Mouse (Mus musculus): Measurements from ENCODE around the gene Stxbp2. TPM values are rescaled to one million over a fixed set of nuclear protein-coding genes. Genes with fewer than 3 reads are reported as not detected.

The Stxbp2 gene
- polyA plus RNA-seq, 1 experiment from 2014 or later, result 46.9 TPM

DNA sequence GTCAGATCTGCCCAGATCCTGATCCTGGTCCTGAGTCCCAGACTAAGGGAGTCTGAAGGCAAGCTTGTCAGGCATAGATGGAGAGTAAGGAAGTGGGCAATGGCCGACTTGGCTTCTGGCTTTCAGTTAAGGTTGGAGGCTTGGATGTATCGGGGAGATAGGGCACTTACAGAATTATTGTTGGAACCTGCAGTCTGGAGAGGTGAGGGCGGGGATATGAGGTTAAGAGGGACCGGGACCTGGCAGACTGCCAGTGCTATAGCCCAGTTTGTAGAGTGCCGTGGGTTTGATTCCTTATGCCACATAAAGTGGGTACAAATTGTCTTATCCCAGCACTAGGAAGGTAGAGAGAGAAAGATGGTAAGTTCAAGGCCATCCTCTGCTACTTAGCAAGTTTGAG lies 48.9 kb downstream of the Stxbp2 start:
- Histone ChIP-seq H3K9ac (replicated peaks) (no peak overlapping the region), H3K4me2 (ENCODE audit: low read depth, low read length) (no peak overlapping the region), H3K27me3 (ENCODE audit: insufficient read depth, low read length) (no peaks in the 10 kb centered on the region), H3K36me3 (replicated peaks; ENCODE audit: insufficient read depth, low read length) (peaks cover 22% of the 10 kb centered on the region), H3K9me3 (ENCODE audit: low read length) (no peaks in the 10 kb centered on the region), H3K4me1 (ENCODE audit: insufficient read depth) (peaks cover 16% of the 10 kb centered on the region), H3K27ac (ENCODE audit: low read depth) (no peak overlapping the region), H3K4me3 (ENCODE audit: low read depth, low read length) (no peak overlapping the region)
- TF ChIP-seq EP300 (IDR thresholded peaks at IDR 0.05; ENCODE audit: low read depth), result no peak
- TF ChIP-seq CTCF (IDR thresholded peaks at IDR 0.05; ENCODE audit: low read depth), result no peak
- no peak for ATAC-seq
- WGBS (ENCODE audit: insufficient replicate concordance), result 76% methylated on average over 5 of the region's 5 CpGs
- no peak for DNase-seq

DNA sequence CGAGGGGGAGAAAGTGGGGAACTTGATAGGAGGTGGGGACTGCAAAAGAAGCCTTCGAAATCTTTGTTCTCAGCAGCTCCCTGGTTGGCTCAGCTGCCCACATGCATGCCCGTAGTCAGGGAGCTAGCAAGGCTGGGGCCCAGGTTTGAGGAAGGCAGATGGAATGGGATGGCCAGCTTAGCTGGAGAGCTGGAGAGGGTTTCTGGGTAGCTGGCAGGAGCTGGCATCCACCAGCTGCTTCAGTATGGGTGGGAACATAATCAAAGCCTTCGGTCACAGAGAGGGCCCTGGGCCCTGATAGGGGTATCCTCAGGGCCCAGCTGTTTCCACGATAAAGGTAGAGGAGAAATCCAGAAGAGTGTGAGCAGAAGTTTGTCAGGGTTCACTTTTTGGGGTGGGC lies 51.7 kb downstream of the Stxbp2 start:
- Histone ChIP-seq H3K27me3 (ENCODE audit: insufficient read depth, low read length) (no peaks in the 10 kb centered on the region), H3K4me3 (ENCODE audit: low read depth, low read length) (no peak overlapping the region), H3K9ac (replicated peaks) (no peak overlapping the region), H3K4me2 (ENCODE audit: low read depth, low read length) (no peak overlapping the region), H3K9me3 (ENCODE audit: low read length) (no peaks in the 10 kb centered on the region), H3K4me1 (ENCODE audit: insufficient read depth) (peaks cover 7% of the 10 kb centered on the region), H3K27ac (ENCODE audit: low read depth) (no peak overlapping the region), H3K36me3 (replicated peaks; ENCODE audit: insufficient read depth, low read length) (peaks cover 22% of the 10 kb centered on the region)
- 71% methylated on average over 5 of the region's 5 CpGs for WGBS (ENCODE audit: insufficient replicate concordance)
- DNase-seq (no peak), ATAC-seq (no peak)
- TF ChIP-seq CTCF (IDR thresholded peaks at IDR 0.05; ENCODE audit: low read depth) (no peak), EP300 (IDR thresholded peaks at IDR 0.05; ENCODE audit: low read depth) (no peak)

DNA sequence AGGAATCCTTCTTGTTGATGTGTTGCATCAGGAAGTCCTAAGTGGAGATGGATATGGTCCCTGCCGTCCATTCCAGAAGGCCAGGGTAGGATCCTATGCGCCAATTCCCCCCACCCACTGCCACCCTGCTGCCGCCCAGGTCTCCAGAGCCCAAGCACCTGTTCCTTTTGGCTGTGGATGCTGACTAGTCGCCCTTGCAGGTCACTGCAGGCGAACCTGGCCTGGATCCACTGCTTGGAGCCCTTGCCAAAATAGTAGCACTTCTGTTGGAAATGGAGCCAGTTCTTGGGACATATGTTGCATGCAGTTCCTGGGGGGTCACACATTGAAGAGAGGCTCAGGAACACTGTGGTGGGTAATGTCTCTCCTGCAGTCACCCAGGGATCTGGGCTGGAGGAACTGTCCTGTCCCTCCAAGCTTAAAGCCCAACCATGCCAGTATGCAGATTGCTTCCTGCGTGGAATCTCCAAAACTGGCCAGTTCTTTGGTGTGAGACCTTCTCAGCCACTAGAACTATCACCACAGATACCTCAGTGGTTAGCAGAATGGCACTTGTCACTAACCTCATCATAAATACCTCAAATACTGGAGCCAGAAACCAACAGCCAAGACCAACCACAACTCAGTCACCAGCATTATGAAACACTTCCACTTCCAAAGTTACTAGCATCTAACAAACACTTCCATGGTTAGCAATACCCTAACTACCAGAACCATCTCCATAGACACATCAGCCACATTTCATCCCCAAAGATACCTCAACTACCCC lies 52.8 kb downstream of the Stxbp2 start:
- Histone ChIP-seq H3K9me3 (ENCODE audit: low read length) (no peaks in the 10 kb centered on the region), H3K4me1 (ENCODE audit: insufficient read depth) (no peaks in the 10 kb centered on the region), H3K4me3 (ENCODE audit: low read depth, low read length) (no peak overlapping the region), H3K27me3 (ENCODE audit: insufficient read depth, low read length) (no peaks in the 10 kb centered on the region), H3K36me3 (replicated peaks; ENCODE audit: insufficient read depth, low read length) (peaks cover 22% of the 10 kb centered on the region), H3K27ac (ENCODE audit: low read depth) (no peak overlapping the region), H3K4me2 (ENCODE audit: low read depth, low read length) (no peak overlapping the region), H3K9ac (replicated peaks) (no peak overlapping the region)
- ATAC-seq (no peak), DNase-seq (no peak)
- 63% methylated on average over 6 of the region's 6 CpGs for WGBS (ENCODE audit: insufficient replicate concordance)
- TF ChIP-seq CTCF (IDR thresholded peaks at IDR 0.05; ENCODE audit: low read depth) (no peak), EP300 (IDR thresholded peaks at IDR 0.05; ENCODE audit: low read depth) (no peak)

DNA sequence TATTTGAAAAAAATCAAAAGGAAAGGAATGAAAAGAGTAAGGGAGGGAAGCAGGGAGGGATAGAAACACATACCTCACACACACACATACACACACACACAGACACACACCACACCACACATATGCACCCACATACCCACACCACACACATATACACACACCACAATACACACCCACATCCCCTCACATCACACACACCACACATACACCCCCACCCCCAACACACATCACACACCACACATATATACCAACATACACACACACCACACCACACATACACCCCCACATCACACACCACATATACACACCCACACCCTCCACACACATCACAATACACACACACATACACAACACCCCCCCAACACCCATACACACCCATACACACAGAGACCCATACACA lies 53.8 kb downstream of the Stxbp2 start:
- H3K4me3 ChIP-seq (ENCODE audit: low read depth, low read length), result no peak overlapping the region
- no peaks in the 10 kb centered on the region for H3K4me1 ChIP-seq (ENCODE audit: insufficient read depth)
- DNase-seq, result no peak
- no peak overlapping the region for H3K27ac ChIP-seq (ENCODE audit: low read depth)
- H3K4me2 ChIP-seq (ENCODE audit: low read depth, low read length), result no peak overlapping the region
- H3K36me3 ChIP-seq (replicated peaks; ENCODE audit: insufficient read depth, low read length), result peaks cover 13% of the 10 kb centered on the region
- H3K9ac ChIP-seq (replicated peaks), result no peak overlapping the region
- TF ChIP-seq CTCF (IDR thresholded peaks at IDR 0.05; ENCODE audit: low read depth) (no peak), EP300 (IDR thresholded peaks at IDR 0.05; ENCODE audit: low read depth) (no peak)
- H3K27me3 ChIP-seq (ENCODE audit: insufficient read depth, low read length), result no peaks in the 10 kb centered on the region
- no peaks in the 10 kb centered on the region for H3K9me3 ChIP-seq (ENCODE audit: low read length)
- ATAC-seq, result no peak

DNA sequence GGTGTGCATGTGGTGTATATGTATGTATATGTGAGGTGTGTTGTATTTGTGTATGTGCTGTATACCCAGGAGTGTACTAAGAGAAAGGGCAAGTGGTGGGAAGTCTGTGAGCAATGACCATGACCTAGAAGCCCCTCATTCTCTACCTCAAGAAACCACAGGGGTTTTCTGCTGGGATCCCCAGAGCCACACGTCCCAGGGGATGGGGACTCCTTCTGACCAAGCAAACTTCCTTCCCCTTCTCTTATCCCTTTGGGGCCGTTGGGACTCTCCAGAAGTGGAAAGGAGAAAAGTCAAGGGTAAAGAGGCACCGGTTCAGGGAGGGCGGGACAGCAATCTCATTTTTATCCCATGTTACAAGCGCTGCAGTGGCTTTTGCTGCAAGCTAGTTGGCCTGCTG lies 54.7 kb downstream of the Stxbp2 start:
- Histone ChIP-seq H3K4me3 (ENCODE audit: low read depth, low read length) (no peak overlapping the region), H3K27ac (ENCODE audit: low read depth) (no peak overlapping the region), H3K9ac (replicated peaks) (no peak overlapping the region), H3K27me3 (ENCODE audit: insufficient read depth, low read length) (no peaks in the 10 kb centered on the region), H3K9me3 (ENCODE audit: low read length) (no peaks in the 10 kb centered on the region), H3K4me1 (ENCODE audit: insufficient read depth) (no peaks in the 10 kb centered on the region), H3K4me2 (ENCODE audit: low read depth, low read length) (no peak overlapping the region), H3K36me3 (replicated peaks; ENCODE audit: insufficient read depth, low read length) (peaks cover 4% of the 10 kb centered on the region)
- ATAC-seq (no peak), DNase-seq (no peak)
- TF ChIP-seq CTCF (IDR thresholded peaks at IDR 0.05; ENCODE audit: low read depth) (no peak), EP300 (IDR thresholded peaks at IDR 0.05; ENCODE audit: low read depth) (no peak)
- 55% methylated on average over 5 of the region's 5 CpGs for WGBS (ENCODE audit: insufficient replicate concordance)

DNA sequence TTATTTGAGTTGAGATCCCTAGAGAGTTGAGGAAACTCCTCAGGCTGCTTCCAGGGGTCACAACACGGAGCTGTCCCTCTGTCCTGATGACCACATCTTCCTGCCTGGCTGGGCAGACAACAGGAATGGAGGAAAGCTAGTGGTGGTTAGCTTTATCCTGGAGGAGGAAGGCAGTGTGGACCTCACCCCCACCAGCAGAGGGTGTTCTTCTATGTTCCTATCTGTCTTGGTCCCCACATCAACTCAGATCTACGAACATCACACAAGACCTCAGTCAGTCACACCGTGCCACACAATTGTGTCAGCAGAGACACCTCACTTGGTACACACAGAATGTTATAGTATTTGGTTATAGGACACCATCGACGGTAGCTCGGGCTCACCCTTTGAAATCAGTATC lies 56.8 kb downstream of the Stxbp2 start:
- DNase-seq, result no peak
- TF ChIP-seq EP300 (IDR thresholded peaks at IDR 0.05; ENCODE audit: low read depth), result no peak
- peak; percentile 38 for TF ChIP-seq CTCF (IDR thresholded peaks at IDR 0.05; ENCODE audit: low read depth)
- H3K27me3 ChIP-seq (ENCODE audit: insufficient read depth, low read length), result no peaks in the 10 kb centered on the region
- no peak for ATAC-seq
- H3K4me1 ChIP-seq (ENCODE audit: insufficient read depth), result no peaks in the 10 kb centered on the region
- no peak overlapping the region for H3K4me3 ChIP-seq (ENCODE audit: low read depth, low read length)
- no peaks in the 10 kb centered on the region for H3K36me3 ChIP-seq (replicated peaks; ENCODE audit: insufficient read depth, low read length)
- no peak overlapping the region for H3K27ac ChIP-seq (ENCODE audit: low read depth)
- no peaks in the 10 kb centered on the region for H3K9me3 ChIP-seq (ENCODE audit: low read length)
- H3K9ac ChIP-seq (replicated peaks), result no peak overlapping the region
- 61% methylated on average over 6 of the region's 6 CpGs for WGBS (ENCODE audit: insufficient replicate concordance)
- H3K4me2 ChIP-seq (ENCODE audit: low read depth, low read length), result no peak overlapping the region

All from liver, postnatal 0 days (tissue).